Mouse (Mus musculus) gastrocnemius, postnatal 25 days (tissue): Measurements from ENCODE around the gene Slc9a7. TPM values are rescaled to one million over a fixed set of nuclear protein-coding genes. Genes with fewer than 3 reads are reported as not detected.

Source experiments
- DNase-seq: peaks from one replicate; pipeline ENCODE4 v3.0.0; 2022
- total RNA-seq, 2 experiments: library from RNA; stranded (reverse); gene quantifications; 1 replicate in 1 of 2; 2 replicates in 1 of 2; pipeline ENCODE4 v1.2.3; 2021

The Slc9a7 gene
- total RNA-seq, 2 experiments from 2014 or later, result 5.8 to 8.9 TPM

GRCm38 (mm10) chrX:20160301-20160700 lies 131.3 kb downstream of the Slc9a7 start:
- no peak for DNase-seq

GRCm38 (mm10) chrX:20157519-20157918 lies 134.1 kb downstream of the Slc9a7 start:
- no peak for DNase-seq

GRCm38 (mm10) chrX:20129466-20129865 lies 162.1 kb downstream of the Slc9a7 start:
- peak; percentile 10 for DNase-seq

GRCm38 (mm10) chrX:20128951-20129350 lies 162.7 kb downstream of the Slc9a7 start:
- no peak for DNase-seq

GRCm38 (mm10) chrX:20125481-20125880 lies 166.1 kb downstream of the Slc9a7 start:
- DNase-seq, result no peak

GRCm38 (mm10) chrX:20117717-20118116 lies 173.9 kb downstream of the Slc9a7 start:
- DNase-seq, result no peak

- DNase-seq, result no peak
Observed at GRCm38 (mm10) chrX:20070196-20070595, 221.4 kb downstream of the Slc9a7 start.

- DNase-seq, result no peak
Observed at GRCm38 (mm10) chrX:20066636-20067035, 225.0 kb downstream of the Slc9a7 start.

- no peak for DNase-seq
Observed at GRCm38 (mm10) chrX:20061764-20062480, 229.7 kb downstream of the Slc9a7 start.

GRCm38 (mm10) chrX:20060769-20061315 lies 230.8 kb downstream of the Slc9a7 start:
- DNase-seq, result no peak

GRCm38 (mm10) chrX:20060096-20060768 lies 231.4 kb downstream of the Slc9a7 start:
- no peak for DNase-seq

- DNase-seq, result peak; percentile 74
Observed at GRCm38 (mm10) chrX:20059381-20059971, 232.1 kb downstream of the Slc9a7 start, which contains the start of gene Chst7. TSS of gene Chst7 (plus strand) at chrX:20059560.

Other genes starting within 250 kb of the Slc9a7 start
- gene Chst7, start 232.2 kb downstream of the Slc9a7 start, total RNA-seq, result 1 to 10 TPM; 2.4 to 2.8 TPM
- gene Rp2, start 72.7 kb upstream of the Slc9a7 start, total RNA-seq, result 1 to 10 TPM; 4.2 to 5.1 TPM
- under 1 TPM; 0.72 to 0.95 TPM for gene Jade3, start 133.9 kb upstream of the Slc9a7 start, total RNA-seq